Mouse (Mus musculus): Measurements from ENCODE around the gene Syncrip. TPM values are rescaled to one million over a fixed set of nuclear protein-coding genes. Genes with fewer than 3 reads are reported as not detected.

Syncrip gene
- polyA plus RNA-seq, 1 experiment from 2014 or later = 73.8 TPM

DNA sequence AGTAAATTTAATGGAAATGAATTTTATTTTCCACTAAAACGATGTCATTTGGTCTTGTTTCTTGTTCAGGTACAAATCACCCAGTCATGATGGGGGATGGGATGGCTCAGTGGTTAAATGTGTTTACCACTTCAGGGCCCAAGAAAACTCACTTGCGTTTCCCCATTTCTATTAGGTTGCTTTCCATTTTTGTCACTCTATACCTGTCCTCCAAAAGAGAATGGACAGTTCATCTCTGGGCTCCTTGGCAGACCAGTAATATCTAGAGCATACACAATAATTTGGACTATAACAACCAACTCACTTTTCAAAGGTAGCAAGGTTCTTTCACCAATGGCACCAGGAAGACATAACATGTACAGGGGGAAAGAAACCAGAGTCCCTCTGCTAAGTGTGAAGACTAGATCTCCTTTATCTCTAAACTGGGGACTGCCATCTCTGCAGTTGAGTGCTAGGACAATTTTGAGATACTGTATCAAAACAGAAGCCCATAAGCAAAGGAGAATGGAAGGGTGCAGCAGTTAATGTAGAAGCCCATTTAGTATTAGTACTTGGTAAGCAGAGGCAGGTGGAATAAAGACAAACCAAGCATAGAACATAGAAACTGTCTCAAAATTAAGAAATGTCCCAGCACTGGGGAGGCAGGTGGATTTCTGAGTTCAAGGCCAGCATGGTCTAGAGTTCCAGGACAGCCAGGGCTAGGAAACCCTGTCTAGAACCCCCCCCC, 37.9 kb upstream of the Syncrip start:
- no peak for TF ChIP-seq CTCF (IDR thresholded peaks at IDR 0.05; ENCODE audit: low read depth)

DNA sequence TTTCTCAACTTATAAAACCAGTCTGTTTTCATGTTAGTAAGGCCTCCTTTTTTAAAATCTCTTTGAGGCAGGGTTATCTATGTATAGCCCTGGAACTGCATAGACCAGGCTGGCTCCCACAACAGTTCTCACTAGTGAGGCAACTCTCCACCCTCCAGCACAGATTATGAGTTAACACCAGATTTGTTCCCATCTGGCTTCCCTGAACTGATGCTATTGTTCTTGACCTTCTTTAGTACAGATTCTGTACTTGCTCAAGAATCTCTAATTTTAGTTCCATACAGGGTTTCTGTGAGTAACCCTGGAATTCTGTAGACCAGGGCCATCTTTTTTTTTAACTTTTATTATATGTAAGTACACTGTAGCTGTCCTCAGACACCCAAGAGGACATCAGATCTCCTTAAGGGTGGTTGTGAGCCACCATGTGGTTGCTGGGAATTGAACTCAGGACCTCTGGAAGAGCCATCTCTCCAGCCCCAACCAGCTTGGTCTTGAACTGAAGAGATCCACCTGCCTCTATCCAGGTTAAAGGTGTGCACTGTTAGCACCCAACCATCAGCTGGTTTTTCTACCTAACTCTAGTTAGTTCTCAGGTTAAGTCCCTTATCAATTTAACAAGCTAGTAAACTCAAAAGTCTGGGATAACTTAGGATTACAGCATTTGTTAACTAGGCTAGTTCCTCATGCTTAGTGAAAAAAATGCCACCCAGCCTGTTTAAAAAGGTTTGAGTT, 37.2 kb upstream of the Syncrip start:
- H3K27ac ChIP-seq = no peak overlapping the region
- H3K9ac ChIP-seq (ENCODE audit: low read depth, low read length) = no peak overlapping the region
- H3K9me3 ChIP-seq (replicated peaks; ENCODE audit: low read length) = no peaks in the 10 kb centered on the region
- H3K27me3 ChIP-seq (ENCODE audit: insufficient read depth, low read length) = no peaks in the 10 kb centered on the region
- H3K4me3 ChIP-seq (replicated peaks; ENCODE audit: low read depth, low read length) = no peak overlapping the region
- no peak for TF ChIP-seq CTCF (IDR thresholded peaks at IDR 0.05; ENCODE audit: low read depth)
- ATAC-seq (replicated peaks; ENCODE audit: low FRiP score, low read depth) = no peak
- no peaks in the 10 kb centered on the region for H3K36me3 ChIP-seq (ENCODE audit: insufficient read depth, low read length)
- no peak overlapping the region for H3K4me2 ChIP-seq (ENCODE audit: low read length)
- no peak for DNase-seq (ENCODE audit: low spot score)
- no peaks in the 10 kb centered on the region for H3K4me1 ChIP-seq (replicated peaks; ENCODE audit: insufficient read depth, low read length)

More for the DNA sequence above, 37.9 kb upstream of the Syncrip start:
- Histone ChIP-seq H3K4me1 (replicated peaks; ENCODE audit: insufficient read depth, low read length) (no peaks in the 10 kb centered on the region), H3K36me3 (ENCODE audit: insufficient read depth, low read length) (no peaks in the 10 kb centered on the region), H3K9me3 (replicated peaks; ENCODE audit: low read length) (no peaks in the 10 kb centered on the region), H3K27me3 (ENCODE audit: insufficient read depth, low read length) (no peaks in the 10 kb centered on the region), H3K9ac (ENCODE audit: low read depth, low read length) (no peak overlapping the region), H3K4me3 (replicated peaks; ENCODE audit: low read depth, low read length) (no peak overlapping the region), H3K4me2 (ENCODE audit: low read length) (peak overlapping the region; percentile 71; the same call in 1 of the 2 replicates), H3K27ac (no peak overlapping the region)
- no peak for ATAC-seq (replicated peaks; ENCODE audit: low FRiP score, low read depth)
- no peak for DNase-seq (ENCODE audit: low spot score)
- WGBS = 38% methylated on average over 2 of the region's 2 CpGs

DNA sequence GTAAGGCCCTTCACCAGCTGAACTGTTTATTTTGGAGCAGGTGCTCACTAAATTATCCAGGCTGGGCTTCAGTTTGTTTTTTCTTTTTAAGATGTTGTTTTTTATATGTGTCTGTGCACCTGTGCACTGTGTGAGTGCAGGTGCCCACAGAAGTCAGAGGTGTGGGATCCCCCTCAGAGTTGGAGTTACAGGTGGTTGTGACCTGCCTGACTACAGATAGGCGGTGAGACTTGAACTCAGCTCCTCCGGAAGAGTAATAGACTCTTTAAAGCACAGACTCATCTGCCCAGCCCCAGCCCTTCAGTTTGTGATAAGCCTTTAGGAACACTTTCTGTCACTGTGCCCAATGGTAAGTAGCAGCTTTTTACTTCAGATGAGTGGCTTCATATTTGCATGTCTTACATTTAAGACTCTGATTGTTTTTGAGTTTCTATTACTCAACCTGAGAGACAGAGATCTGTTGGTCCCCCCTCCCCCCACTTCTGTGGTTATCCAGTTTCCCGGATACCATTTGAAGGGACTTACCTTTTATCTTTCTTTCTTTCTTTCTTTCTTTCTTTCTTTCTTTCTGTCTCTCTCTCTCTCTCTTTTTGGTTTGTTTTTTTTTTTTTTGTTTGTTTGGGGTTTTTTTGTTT, 34.1 kb upstream of the Syncrip start:
- no peak overlapping the region for H3K4me2 ChIP-seq (ENCODE audit: low read length)
- 77% methylated on average over 3 of the region's 3 CpGs for WGBS
- no peaks in the 10 kb centered on the region for H3K9me3 ChIP-seq (replicated peaks; ENCODE audit: low read length)
- H3K9ac ChIP-seq (ENCODE audit: low read depth, low read length) = no peak overlapping the region
- ATAC-seq (replicated peaks; ENCODE audit: low FRiP score, low read depth) (no peak), DNase-seq (ENCODE audit: low spot score) (no peak)
- no peaks in the 10 kb centered on the region for H3K36me3 ChIP-seq (ENCODE audit: insufficient read depth, low read length)
- no peaks in the 10 kb centered on the region for H3K4me1 ChIP-seq (replicated peaks; ENCODE audit: insufficient read depth, low read length)
- H3K4me3 ChIP-seq (replicated peaks; ENCODE audit: low read depth, low read length) = no peak overlapping the region
- no peak overlapping the region for H3K27ac ChIP-seq
- no peaks in the 10 kb centered on the region for H3K27me3 ChIP-seq (ENCODE audit: insufficient read depth, low read length)
- no peak for TF ChIP-seq CTCF (IDR thresholded peaks at IDR 0.05; ENCODE audit: low read depth)

DNA sequence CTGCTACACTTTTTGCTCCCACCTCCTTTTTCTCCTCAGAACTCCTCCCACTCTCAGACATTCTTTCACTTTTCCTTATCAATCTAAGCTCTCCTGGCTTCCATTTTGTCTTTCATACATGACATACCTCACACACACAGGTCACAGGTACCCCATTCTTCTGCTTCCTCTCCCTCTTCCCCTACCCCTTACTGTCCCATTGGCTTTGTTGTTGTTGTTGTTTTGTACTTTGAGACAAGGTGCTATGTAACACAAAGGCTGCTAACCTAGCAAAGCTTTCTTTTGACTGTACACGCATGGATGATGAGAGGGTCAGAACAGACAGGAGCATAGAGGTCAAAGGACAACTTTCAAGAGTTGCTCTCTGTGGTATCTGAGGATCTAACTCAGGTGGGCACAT, 33.2 kb upstream of the Syncrip start:
- DNase-seq (ENCODE audit: low spot score) (no peak), ATAC-seq (replicated peaks; ENCODE audit: low FRiP score, low read depth) (no peak)
- H3K27me3 ChIP-seq (ENCODE audit: insufficient read depth, low read length) = no peaks in the 10 kb centered on the region
- H3K9me3 ChIP-seq (replicated peaks; ENCODE audit: low read length) = no peaks in the 10 kb centered on the region
- H3K9ac ChIP-seq (ENCODE audit: low read depth, low read length) = no peak overlapping the region
- 81% methylated on average over 1 of the region's 1 CpGs for WGBS
- TF ChIP-seq CTCF (IDR thresholded peaks at IDR 0.05; ENCODE audit: low read depth) = no peak
- H3K27ac ChIP-seq = no peak overlapping the region
- no peak overlapping the region for H3K4me2 ChIP-seq (ENCODE audit: low read length)
- no peaks in the 10 kb centered on the region for H3K4me1 ChIP-seq (replicated peaks; ENCODE audit: insufficient read depth, low read length)
- H3K36me3 ChIP-seq (ENCODE audit: insufficient read depth, low read length) = no peaks in the 10 kb centered on the region
- H3K4me3 ChIP-seq (replicated peaks; ENCODE audit: low read depth, low read length) = no peak overlapping the region

DNA sequence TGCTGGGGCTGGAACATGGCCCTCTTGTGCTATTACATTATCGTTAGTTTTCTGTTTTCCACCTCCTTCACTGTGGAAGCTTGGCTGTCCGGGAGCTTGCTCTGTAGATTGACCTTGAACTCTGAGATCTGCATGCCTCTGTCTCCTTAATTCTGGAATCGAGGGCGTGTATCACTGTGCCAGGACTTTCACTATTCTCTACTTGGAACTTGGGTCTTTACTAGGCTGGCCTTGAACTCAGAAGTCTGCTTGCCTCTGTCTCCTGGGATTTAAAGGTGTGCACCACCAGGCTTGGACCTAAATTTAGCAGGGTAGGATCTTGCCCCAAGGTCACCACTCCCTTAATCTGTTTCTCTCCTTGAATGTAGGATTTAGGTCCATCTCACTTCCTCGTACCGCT, 19.5 kb upstream of the Syncrip start:
- TF ChIP-seq CTCF (IDR thresholded peaks at IDR 0.05; ENCODE audit: low read depth) = no peak
- Histone ChIP-seq H3K36me3 (ENCODE audit: insufficient read depth, low read length) (no peaks in the 10 kb centered on the region), H3K4me1 (replicated peaks; ENCODE audit: insufficient read depth, low read length) (no peaks in the 10 kb centered on the region), H3K4me3 (replicated peaks; ENCODE audit: low read depth, low read length) (no peak overlapping the region), H3K4me2 (ENCODE audit: low read length) (no peak overlapping the region), H3K27ac (no peak overlapping the region), H3K27me3 (ENCODE audit: insufficient read depth, low read length) (no peaks in the 10 kb centered on the region), H3K9ac (ENCODE audit: low read depth, low read length) (no peak overlapping the region), H3K9me3 (replicated peaks; ENCODE audit: low read length) (no peaks in the 10 kb centered on the region)
- 82% methylated on average over 6 of the region's 6 CpGs for WGBS
- no peak for ATAC-seq (replicated peaks; ENCODE audit: low FRiP score, low read depth)
- no peak for DNase-seq (ENCODE audit: low spot score)

- Histone ChIP-seq H3K27me3 (ENCODE audit: insufficient read depth, low read length) (no peaks in the 10 kb centered on the region), H3K4me3 (replicated peaks; ENCODE audit: low read depth, low read length) (no peak overlapping the region), H3K4me1 (replicated peaks; ENCODE audit: insufficient read depth, low read length) (no peaks in the 10 kb centered on the region), H3K9ac (ENCODE audit: low read depth, low read length) (no peak overlapping the region), H3K9me3 (replicated peaks; ENCODE audit: low read length) (no peaks in the 10 kb centered on the region), H3K36me3 (ENCODE audit: insufficient read depth, low read length) (no peaks in the 10 kb centered on the region), H3K27ac (no peak overlapping the region), H3K4me2 (ENCODE audit: low read length) (no peak overlapping the region)
- TF ChIP-seq CTCF (IDR thresholded peaks at IDR 0.05; ENCODE audit: low read depth) = no peak
- WGBS = 82% methylated on average over 2 of the region's 2 CpGs
- ATAC-seq (replicated peaks; ENCODE audit: low FRiP score, low read depth) (no peak), DNase-seq (ENCODE audit: low spot score) (no peak)
Measured at GRCm38 (mm10) chr9:88500112-88500511, 17.7 kb upstream of the Syncrip start.

Data from kidney, postnatal 0 days (tissue).